Mouse (Mus musculus): ENCODE results near the gene Olfr640. TPM values are rescaled to one million over a fixed set of nuclear protein-coding genes. Genes with fewer than 3 reads are reported as not detected.

Gene Olfr640
- polyA plus RNA-seq (2021; fragmentation: Nextera tagmentation) = not detected in 2 replicates
- long read RNA-seq, experiment 1 = 0 reads
- long read RNA-seq, experiment 2 = 0 reads

GRCm38 (mm10) chr7:104025473-104025872 lies at the start of gene Olfr640:
Gene Olfr640, minus strand, starts transcription at chr7:104025573.

GRCm38 (mm10) chr7:104071769-104072168 lies 46.4 kb upstream of the Olfr640 start, which contains the start of gene Olfr644:
Gene Olfr644, minus strand, starts transcription at chr7:104071869.

GRCm38 (mm10) chr7:104061345-104061744 lies 36.0 kb upstream of the Olfr640 start, which contains the start of gene 4930516K23Rik:
Gene 4930516K23Rik, minus strand, starts transcription at chr7:104061445.

GRCm38 (mm10) chr7:104052566-104052965 lies 27.2 kb upstream of the Olfr640 start, which contains the start of gene Olfr642:
Gene Olfr642, minus strand, starts transcription at chr7:104052666.

GRCm38 (mm10) chr7:104035145-104035544 lies 9.8 kb upstream of the Olfr640 start, which contains the start of gene Olfr641:
Gene Olfr641, plus strand, starts transcription at chr7:104035445.

GRCm38 (mm10) chr7:104017203-104017602 lies 8.2 kb downstream of the Olfr640 start, which contains the start of gene Olfr639:
Gene Olfr639, minus strand, starts transcription at chr7:104017303.

GRCm38 (mm10) chr7:103998446-103998845 lies 26.9 kb downstream of the Olfr640 start, which contains the start of gene Olfr638:
Gene Olfr638, plus strand, starts transcription at chr7:103998746.

GRCm38 (mm10) chr7:103970852-103971251 lies 54.5 kb downstream of the Olfr640 start, which contains the start of gene Olfr635:
Gene Olfr635, plus strand, starts transcription at chr7:103971152.

Other genes starting within 250 kb of the Olfr640 start
- not detected in 2 replicates for gene Olfr68, start 245.9 kb downstream of the Olfr640 start, polyA plus RNA-seq (2021; fragmentation: Nextera tagmentation)
- gene Olfr67, start 233.8 kb downstream of the Olfr640 start, polyA plus RNA-seq (2021; fragmentation: Nextera tagmentation) = not detected in 2 replicates
- 0.80 and 2.0 TPM in 2 replicates for gene Hbb-bt, start 211.6 kb downstream of the Olfr640 start, polyA plus RNA-seq (2021; fragmentation: Nextera tagmentation)
- gene Hbb-bs, start 197.5 kb downstream of the Olfr640 start, polyA plus RNA-seq (2021; fragmentation: Nextera tagmentation) = 6.5 and 12.6 TPM in 2 replicates
- not detected in 2 replicates for gene Hbb-bh2, start 185.1 kb downstream of the Olfr640 start, polyA plus RNA-seq (2021; fragmentation: Nextera tagmentation)
- not detected in 2 replicates for gene Hbb-bh1, start 182.4 kb downstream of the Olfr640 start, polyA plus RNA-seq (2021; fragmentation: Nextera tagmentation)
- gene Hbb-y, start 172.4 kb downstream of the Olfr640 start, polyA plus RNA-seq (2021; fragmentation: Nextera tagmentation) = not detected in 2 replicates
- not detected in 2 replicates for gene Olfr66, start 139.3 kb downstream of the Olfr640 start, polyA plus RNA-seq (2021; fragmentation: Nextera tagmentation)
- not detected in 2 replicates for gene Olfr64, start 131.1 kb downstream of the Olfr640 start, polyA plus RNA-seq (2021; fragmentation: Nextera tagmentation)
- not detected in 2 replicates for gene Olfr65, start 122.1 kb downstream of the Olfr640 start, polyA plus RNA-seq (2021; fragmentation: Nextera tagmentation)
- not detected in 2 replicates for gene Olfr631, start 96.7 kb downstream of the Olfr640 start, polyA plus RNA-seq (2021; fragmentation: Nextera tagmentation)
- not detected in 2 replicates for gene Olfr632, start 91.2 kb downstream of the Olfr640 start, polyA plus RNA-seq (2021; fragmentation: Nextera tagmentation)
- not detected in 2 replicates for gene Olfr633, start 81.1 kb downstream of the Olfr640 start, polyA plus RNA-seq (2021; fragmentation: Nextera tagmentation)
- not detected in 2 replicates for gene Olfr635, start 54.4 kb downstream of the Olfr640 start, polyA plus RNA-seq (2021; fragmentation: Nextera tagmentation)
- gene Olfr638, start 26.8 kb downstream of the Olfr640 start, polyA plus RNA-seq (2021; fragmentation: Nextera tagmentation) = not detected in 2 replicates
- gene Olfr639, start 8.3 kb downstream of the Olfr640 start, polyA plus RNA-seq (2021; fragmentation: Nextera tagmentation) = not detected in 2 replicates
- gene Olfr641, start 9.9 kb upstream of the Olfr640 start, polyA plus RNA-seq (2021; fragmentation: Nextera tagmentation) = not detected in 2 replicates
- gene Olfr642, start 27.1 kb upstream of the Olfr640 start, polyA plus RNA-seq (2021; fragmentation: Nextera tagmentation) = not detected in 2 replicates
- not detected in 2 replicates for gene 4930516K23Rik, start 35.9 kb upstream of the Olfr640 start, polyA plus RNA-seq (2021; fragmentation: Nextera tagmentation)
- gene Olfr644, start 46.3 kb upstream of the Olfr640 start, polyA plus RNA-seq (2021; fragmentation: Nextera tagmentation) = not detected in 2 replicates
- not detected in 2 replicates for gene Olfr645, start 59.9 kb upstream of the Olfr640 start, polyA plus RNA-seq (2021; fragmentation: Nextera tagmentation)
- gene Olfr646, start 79.3 kb upstream of the Olfr640 start, polyA plus RNA-seq (2021; fragmentation: Nextera tagmentation) = not detected in 2 replicates
- gene Ubqln5, start 104.3 kb upstream of the Olfr640 start, polyA plus RNA-seq (2021; fragmentation: Nextera tagmentation) = not detected in 2 replicates
- not detected in 2 replicates for gene Olfr643, start 111.8 kb upstream of the Olfr640 start, polyA plus RNA-seq (2021; fragmentation: Nextera tagmentation)
- not detected in 2 replicates for gene Ubqln3, start 117.7 kb upstream of the Olfr640 start, polyA plus RNA-seq (2021; fragmentation: Nextera tagmentation)
- not detected in 2 replicates for gene Ubqlnl, start 125.0 kb upstream of the Olfr640 start, polyA plus RNA-seq (2021; fragmentation: Nextera tagmentation)
- not detected in 2 replicates for gene Olfm5, start 139.3 kb upstream of the Olfr640 start, polyA plus RNA-seq (2021; fragmentation: Nextera tagmentation)
- not detected in 2 replicates for gene Olfr648, start 157.8 kb upstream of the Olfr640 start, polyA plus RNA-seq (2021; fragmentation: Nextera tagmentation)
- not detected in 2 replicates for gene Olfr649, start 170.4 kb upstream of the Olfr640 start, polyA plus RNA-seq (2021; fragmentation: Nextera tagmentation)
- gene Trim6, start 193.2 kb upstream of the Olfr640 start, polyA plus RNA-seq (2021; fragmentation: Nextera tagmentation) = 0.15 and 0.18 TPM in 2 replicates
- 1.2 and 2.2 TPM in 2 replicates for gene Trim34a, start 218.9 kb upstream of the Olfr640 start, polyA plus RNA-seq (2021; fragmentation: Nextera tagmentation)

Measured in layer of hippocampus, adult 6 months (tissue).